Mouse (Mus musculus) kidney, adult 9 months (tissue): ENCODE measurements around the gene Cavin1.

Experiments
- DNase-seq: peaks from one replicate; pipeline ENCODE4 v3.0.0; 2022

Gene Cavin1

GRCm38 (mm10) chr11:100980438-100980837, 9.8 kb upstream of the Cavin1 start:
- DNase-seq: no peak

- DNase-seq: peak; percentile 37
These were observed 9.2 kb upstream of the Cavin1 start for GRCm38 (mm10) chr11:100979887-100980286.

GRCm38 (mm10) chr11:100975241-100975640, 4.6 kb upstream of the Cavin1 start:
- no peak for DNase-seq

- no peak for DNase-seq
These were observed 3.8 kb upstream of the Cavin1 start for GRCm38 (mm10) chr11:100974381-100974970.

GRCm38 (mm10) chr11:100973245-100973644, 2.6 kb upstream of the Cavin1 start:
- no peak for DNase-seq

- no peak for DNase-seq
These were observed 768 bp upstream of the Cavin1 start for GRCm38 (mm10) chr11:100971455-100971854.

GRCm38 (mm10) chr11:100969744-100970556, 737 bp downstream of the Cavin1 start:
- peak; percentile 38 for DNase-seq

GRCm38 (mm10) chr11:100969189-100969743, 1.4 kb downstream of the Cavin1 start:
- DNase-seq: no peak

- DNase-seq: no peak
These were observed 2.2 kb downstream of the Cavin1 start for GRCm38 (mm10) chr11:100968501-100968900.

- DNase-seq: no peak
These were observed 2.7 kb downstream of the Cavin1 start for GRCm38 (mm10) chr11:100967881-100968420.

- no peak for DNase-seq
These were observed 3.3 kb downstream of the Cavin1 start for GRCm38 (mm10) chr11:100967376-100967775.

GRCm38 (mm10) chr11:100965760-100966159, 4.9 kb downstream of the Cavin1 start:
- no peak for DNase-seq

GRCm38 (mm10) chr11:100964901-100965542, 5.7 kb downstream of the Cavin1 start:
- no peak for DNase-seq

- DNase-seq: no peak
These were observed 6.5 kb downstream of the Cavin1 start for GRCm38 (mm10) chr11:100964180-100964579.

- DNase-seq: no peak
These were observed 7.0 kb downstream of the Cavin1 start for GRCm38 (mm10) chr11:100963647-100964046.

- no peak for DNase-seq
These were observed 8.2 kb downstream of the Cavin1 start for GRCm38 (mm10) chr11:100962371-100962911.

- peak; percentile 82 for DNase-seq
These were observed 10.1 kb downstream of the Cavin1 start for GRCm38 (mm10) chr11:100960540-100960939.

GRCm38 (mm10) chr11:100959826-100960225, 10.9 kb downstream of the Cavin1 start:
- no peak for DNase-seq

- peak; percentile 72 for DNase-seq
These were observed 11.2 kb downstream of the Cavin1 start for GRCm38 (mm10) chr11:100959464-100959810.

- DNase-seq: no peak
These were observed 11.8 kb downstream of the Cavin1 start for GRCm38 (mm10) chr11:100958613-100959463.

- no peak for DNase-seq
These were observed 12.7 kb downstream of the Cavin1 start for GRCm38 (mm10) chr11:100957915-100958469.

GRCm38 (mm10) chr11:100957244-100957643, 13.4 kb downstream of the Cavin1 start:
- DNase-seq: peak; percentile 94
